Mouse (Mus musculus) brain, embryonic 14.5 days (tissue): Measurements from ENCODE around the gene Arrdc2. TPM values are rescaled to one million over a fixed set of nuclear protein-coding genes. Genes with fewer than 3 reads are reported as not detected.

Experiments used
- DNase-seq: peaks from one replicate; pipeline ENCODE4 v3.0.0-alpha.2; 2011; ENCODE audit warnings: low read depth
- CTCF ChIP-seq: fragments of 200-500 bp; IDR thresholded peaks from 2 replicates; pipeline ENCODE4 v1.5.1; 2012; ENCODE audit warnings: inconsistent platforms, mild to moderate bottlenecking, moderate library complexity, borderline replicate concordance; ENCODE audit not compliant: insufficient read depth, insufficient read length; ENCODE audit errors: extremely low read depth
- POLR2A ChIP-seq: fragments of 200-500 bp; IDR thresholded peaks from 2 replicates; pipeline ENCODE4 v1.6.1; 2012; ENCODE audit warnings: mild to moderate bottlenecking, inconsistent platforms, borderline replicate concordance; ENCODE audit not compliant: poor library complexity, insufficient read depth, insufficient read length, severe bottlenecking; ENCODE audit errors: extremely low read depth
- polyA plus RNA-seq: library from polyadenylated mRNA; depleted of rRNA; stranded (reverse); fragments of >200 nt; gene quantifications from 2 replicates; pipeline ENCODE4 v1.2.3, GENCODE M21; 2012

Gene Arrdc2
- polyA plus RNA-seq, 1 experiment = 27.2 TPM

DNA sequence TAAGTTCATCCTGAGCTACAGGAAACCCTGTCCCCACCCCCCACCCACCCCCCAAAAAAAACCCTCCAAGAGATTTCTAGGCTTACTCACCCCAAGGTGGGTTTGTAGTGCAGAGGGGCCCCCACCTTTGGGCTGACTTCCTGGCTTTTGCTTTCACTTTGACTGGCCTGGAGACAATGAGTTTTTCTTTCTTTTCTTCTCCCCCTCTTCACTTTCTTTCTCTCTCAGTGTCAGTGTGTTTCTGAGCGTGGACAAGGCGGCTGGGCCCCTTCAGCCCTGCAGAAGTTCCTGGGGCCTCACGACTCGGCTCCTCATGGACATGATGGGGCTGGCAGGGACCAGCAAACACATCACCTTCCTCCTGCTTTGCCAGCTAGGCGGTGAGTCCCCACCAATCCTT, 31.3 kb downstream of the Arrdc2 start, which contains the start of gene Il12rb1:
TSS of gene Il12rb1 (plus strand) at position 211 of the 400 bp plus-strand sequence.
- TF ChIP-seq POLR2A (no peak), CTCF (no peak)
- no peak for DNase-seq

DNA sequence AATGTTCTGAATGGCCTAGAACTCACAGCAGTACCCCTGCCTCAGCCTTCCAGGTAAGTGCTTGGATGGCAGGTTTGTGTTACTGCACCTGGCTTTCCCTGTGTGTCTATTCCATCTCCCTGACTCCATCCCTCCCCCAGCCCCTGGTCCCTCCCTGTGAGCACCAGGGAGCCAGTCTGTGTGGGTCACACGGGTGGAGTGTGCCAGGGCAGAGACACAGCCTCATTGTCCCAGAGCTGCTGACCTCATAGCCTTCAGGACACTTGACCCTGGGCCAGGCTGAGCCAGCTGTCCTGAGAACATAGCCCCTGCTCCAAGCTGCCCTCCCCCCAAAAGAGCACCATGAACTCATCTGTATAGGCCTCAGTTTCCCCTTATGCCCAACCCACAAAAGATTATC, 32.2 kb downstream of the Arrdc2 start:
- DNase-seq = no peak
- TF ChIP-seq CTCF = no peak

- no peak for DNase-seq
- TF ChIP-seq POLR2A = no peak
These were observed 33.0 kb downstream of the Arrdc2 start for GRCm38 (mm10) chr8:70806541-70806940.

DNA sequence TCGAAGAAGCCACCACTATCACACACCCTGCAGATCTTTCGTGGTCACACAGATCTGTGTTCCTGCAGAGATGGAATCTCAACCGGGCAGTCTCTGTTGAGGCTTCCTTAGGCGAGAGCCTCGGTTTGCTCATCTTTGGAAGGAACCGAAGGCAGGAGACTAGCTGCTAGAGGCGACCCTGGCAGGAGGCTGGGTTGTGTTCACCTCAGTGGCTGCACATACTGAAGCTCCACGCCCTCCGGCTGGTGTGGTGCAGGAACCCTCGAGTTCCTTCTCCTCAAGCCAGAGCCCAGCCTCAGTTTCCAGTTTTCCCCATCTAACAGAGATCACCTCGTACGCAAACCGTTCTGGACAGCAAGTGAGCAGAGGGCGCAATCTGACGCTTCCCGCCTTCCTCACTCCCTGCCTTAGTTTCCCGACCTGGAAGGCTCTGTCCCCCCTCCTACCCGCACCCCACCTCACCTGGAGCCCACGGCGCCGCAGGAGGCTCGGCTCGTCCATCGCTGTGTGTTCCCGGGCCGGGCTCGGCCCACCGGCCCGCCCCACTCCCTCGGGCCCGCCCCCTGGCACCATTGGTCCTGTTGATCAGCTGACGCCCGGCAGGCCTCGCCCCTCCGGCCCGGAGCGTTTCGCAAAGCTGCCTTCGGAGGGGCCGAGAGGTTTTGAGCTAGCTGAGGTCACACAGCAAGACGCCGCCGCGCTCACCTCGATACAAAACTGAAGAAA, 34.9 kb downstream of the Arrdc2 start, which contains the start of gene Mast3:
TSS of gene Mast3 (minus strand) at position 574 of the 726 bp plus-strand sequence.
- TF ChIP-seq POLR2A (0 out of 2 replicates have a peak, but pooled peaks have one; percentile 11), CTCF (no peak)
- DNase-seq = peak; percentile 84

DNA sequence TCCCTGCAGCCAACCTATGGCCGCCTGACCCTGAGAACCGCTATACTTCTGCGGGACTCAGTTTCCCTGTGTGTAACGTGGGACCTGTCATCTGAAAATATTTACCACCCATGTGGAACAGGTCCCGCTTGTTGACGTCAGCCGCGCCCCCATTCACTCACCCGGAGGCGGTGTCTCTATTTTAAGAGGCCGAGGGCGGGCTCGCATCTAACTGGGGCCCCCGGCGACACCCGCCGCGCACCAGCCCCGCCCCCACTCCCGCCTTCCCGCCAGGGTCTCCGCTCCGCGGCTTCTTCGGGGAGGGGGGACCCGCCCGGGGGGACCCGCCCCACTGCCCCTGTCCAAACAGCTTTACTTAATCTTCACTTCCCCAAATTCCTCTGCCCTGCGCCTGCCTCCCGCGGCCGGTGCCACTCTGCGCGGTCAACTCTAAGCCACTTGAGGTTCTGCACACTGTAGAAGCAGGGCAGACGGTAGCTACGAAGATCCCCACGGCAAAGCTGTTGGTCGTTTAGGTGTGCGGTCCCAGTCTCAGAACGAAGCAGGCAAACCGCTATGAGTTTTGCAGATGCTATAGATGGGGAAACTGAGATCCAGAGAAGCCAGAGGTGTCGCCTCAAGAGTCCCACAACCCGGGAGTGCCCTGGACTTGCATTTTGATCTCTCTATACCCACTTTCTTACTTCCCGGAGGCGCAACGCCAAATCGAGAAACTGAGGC, 35.6 kb downstream of the Arrdc2 start:
- TF ChIP-seq CTCF (no peak), POLR2A (no peak)
- DNase-seq = peak; percentile 22

DNA sequence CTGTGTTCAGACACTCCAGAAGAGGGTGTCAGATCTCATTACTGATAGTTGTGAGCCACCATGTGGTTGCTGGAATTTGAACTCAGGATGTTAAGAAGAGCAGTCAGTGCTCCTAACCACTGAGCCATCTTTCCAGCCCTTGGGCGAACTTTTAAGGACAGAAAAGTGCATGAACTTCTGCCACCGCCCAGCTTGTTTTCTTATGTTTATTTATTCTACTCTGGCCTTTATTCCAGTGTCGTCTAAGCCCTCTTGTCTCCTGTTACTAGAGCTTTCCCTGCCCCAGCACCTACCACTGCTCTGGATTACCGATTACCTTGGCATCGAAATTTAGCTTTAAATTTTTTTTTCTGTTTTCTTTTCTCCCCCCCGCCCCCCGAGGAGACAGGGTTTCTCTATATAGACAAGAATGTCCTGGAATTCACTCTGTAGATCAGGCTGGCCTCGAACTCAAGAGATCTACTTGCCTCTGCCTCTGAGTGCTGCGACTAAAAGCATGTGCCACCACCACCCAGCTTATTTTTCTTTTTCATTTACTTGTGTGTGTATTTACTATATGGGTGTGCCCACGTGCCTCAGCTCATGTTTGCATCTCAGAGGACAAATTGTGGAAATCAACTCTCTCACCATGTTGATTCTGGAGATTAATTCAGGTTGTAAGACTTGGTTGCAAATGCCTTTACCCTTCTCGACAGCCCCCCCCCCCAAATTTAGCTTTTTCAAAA, 36.6 kb downstream of the Arrdc2 start:
- DNase-seq = no peak
- TF ChIP-seq POLR2A (no peak), CTCF (no peak)

GRCm38 (mm10) chr8:70801830-70802229, 37.7 kb downstream of the Arrdc2 start:
- DNase-seq = no peak
- TF ChIP-seq CTCF (no peak), POLR2A (no peak)

DNA sequence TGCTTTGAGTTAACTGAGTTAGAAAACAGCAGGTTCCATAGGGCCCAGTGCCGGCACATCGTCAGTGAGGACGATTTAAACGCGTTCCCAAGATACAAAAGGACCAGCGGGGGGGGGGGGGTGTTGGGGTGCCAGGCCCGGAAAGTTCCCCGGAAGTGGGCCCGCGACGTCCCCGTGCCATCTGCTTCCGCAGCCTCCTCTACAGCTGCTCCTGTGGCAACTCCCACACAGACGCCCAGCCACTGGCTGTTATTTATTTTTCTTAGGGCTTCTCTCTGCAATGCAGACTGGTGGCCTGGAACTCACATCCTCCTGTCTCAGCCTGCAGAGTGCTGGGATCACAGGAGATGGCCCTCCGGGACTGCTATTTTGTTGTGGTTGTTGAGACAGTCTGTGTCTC, 38.4 kb downstream of the Arrdc2 start:
- no peak for TF ChIP-seq POLR2A
- no peak for TF ChIP-seq CTCF
- peak; percentile 25 for DNase-seq

DNA sequence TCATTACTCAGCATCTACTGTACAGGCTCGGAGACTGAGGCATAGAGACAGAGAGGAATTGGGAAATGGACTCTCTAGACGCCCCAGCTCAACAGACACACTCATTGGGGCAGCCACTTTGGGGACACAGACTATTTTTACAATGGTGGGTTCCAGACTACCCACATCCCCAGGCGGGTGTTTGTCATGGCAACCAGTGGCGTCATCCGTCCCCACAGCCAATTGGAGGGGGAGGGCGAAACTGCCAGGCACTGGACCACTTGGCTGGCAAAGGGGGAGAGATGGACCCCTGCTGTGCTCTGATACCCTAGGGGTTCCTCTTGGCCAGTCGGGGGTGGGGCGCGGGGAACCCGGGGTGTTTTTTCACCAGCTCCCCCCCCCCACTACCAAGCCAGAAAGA, 38.9 kb downstream of the Arrdc2 start:
- DNase-seq = peak; percentile 9
- TF ChIP-seq CTCF (no peak), POLR2A (no peak)

GRCm38 (mm10) chr8:70798281-70798680, 41.2 kb downstream of the Arrdc2 start:
- DNase-seq = peak; percentile 42
- TF ChIP-seq CTCF (no peak), POLR2A (no peak)

GRCm38 (mm10) chr8:70797081-70798070, 42.1 kb downstream of the Arrdc2 start:
- DNase-seq = peak; percentile 97
- TF ChIP-seq POLR2A (0 out of 2 replicates have a peak, but pooled peaks have one; percentile 37), CTCF (no peak)

GRCm38 (mm10) chr8:70796403-70797080, 43.0 kb downstream of the Arrdc2 start:
- TF ChIP-seq POLR2A = peak; percentile 57
- TF ChIP-seq CTCF = no peak
- DNase-seq = no peak

DNA sequence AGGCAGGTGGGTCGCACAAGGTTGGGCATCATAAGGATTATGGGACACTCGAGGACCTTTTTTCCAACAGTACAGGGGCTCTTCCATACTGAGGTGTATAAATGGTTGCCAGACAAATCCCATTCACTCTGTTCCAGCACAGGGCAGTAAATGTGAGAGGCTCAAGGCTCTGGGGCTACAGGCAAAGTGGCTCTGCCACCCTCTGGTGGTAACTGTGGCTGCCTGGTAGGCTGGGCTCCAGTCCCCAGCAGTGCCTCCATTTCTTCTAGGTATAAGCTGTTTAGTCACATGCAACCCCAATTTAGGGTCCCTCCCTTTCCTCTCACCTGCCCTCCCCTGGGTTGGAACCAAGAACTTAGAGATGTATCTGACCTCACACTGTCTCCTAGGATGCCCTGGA, 44.1 kb downstream of the Arrdc2 start:
- no peak for DNase-seq
- TF ChIP-seq CTCF (peak; percentile 10; the same call in 1 of the 2 replicates), POLR2A (no peak)
